Mouse (Mus musculus): Measurements from ENCODE around the gene Aloxe3. TPM values are rescaled to one million over a fixed set of nuclear protein-coding genes. Genes with fewer than 3 reads are reported as not detected.

The Aloxe3 gene
- 0.13 and 1.2 TPM in 2 replicates for polyA plus RNA-seq (2012; rRNA removed)

GRCm38 (mm10) chr11:69125852-69125918 lies at the start of gene Aloxe3:
Aloxe3 (plus strand) TSS chr11:69125896.
- H3K36me3 ChIP-seq (ENCODE audit: control insufficient read depth, insufficient read depth, low read length), result no peaks in the 10 kb centered on the region
- H3K4me3 ChIP-seq (ENCODE audit: low read depth, low read length), result peak within 1 kb of the TSS; percentile 63
- H3K27ac ChIP-seq (ENCODE audit: insufficient read depth, low read depth, low read length), result peak within 1 kb of the TSS; percentile 56
- TF ChIP-seq CTCF (IDR thresholded peaks at IDR 0.05; ENCODE audit: extremely low read depth, insufficient read length, insufficient replicate concordance, low read depth, low read length), result no peak
- no peak for TF ChIP-seq POLR2A (IDR thresholded peaks at IDR 0.05; ENCODE audit: low read depth, low read length)
- H3K27me3 ChIP-seq (ENCODE audit: control insufficient read depth, insufficient read depth, low read length), result no peaks in the 10 kb centered on the region
- WGBS, result 0% methylated on average over 3 of the region's 3 CpGs
- no peaks in the 10 kb centered on the region; the same call in 1 of the 2 replicates for H3K4me1 ChIP-seq (ENCODE audit: control insufficient read depth, insufficient read depth, insufficient read length, low read length)

- Histone ChIP-seq H3K36me3 (ENCODE audit: control insufficient read depth, insufficient read depth, low read length) (no peaks in the 10 kb centered on the region), H3K27me3 (ENCODE audit: control insufficient read depth, insufficient read depth, low read length) (no peaks in the 10 kb centered on the region), H3K4me3 (ENCODE audit: low read depth, low read length) (no peak overlapping the region), H3K27ac (ENCODE audit: insufficient read depth, low read depth, low read length) (no peak overlapping the region), H3K4me1 (ENCODE audit: control insufficient read depth, insufficient read depth, insufficient read length, low read length) (peaks cover 11% of the 10 kb centered on the region; the same call in 1 of the 2 replicates)
- WGBS, result 79% methylated on average over 5 of the region's 5 CpGs
- TF ChIP-seq POLR2A (IDR thresholded peaks at IDR 0.05; ENCODE audit: low read depth, low read length) (no peak), CTCF (IDR thresholded peaks at IDR 0.05; ENCODE audit: extremely low read depth, insufficient read length, insufficient replicate concordance, low read depth, low read length) (no peak)
Observed at GRCm38 (mm10) chr11:69076572-69076971, 49.1 kb upstream of the Aloxe3 start.

- no peak for TF ChIP-seq CTCF (IDR thresholded peaks at IDR 0.05; ENCODE audit: extremely low read depth, insufficient read length, insufficient replicate concordance, low read depth, low read length)
- TF ChIP-seq POLR2A (IDR thresholded peaks at IDR 0.05; ENCODE audit: low read depth, low read length), result no peak
- WGBS, result 83% methylated on average over 9 of the region's 9 CpGs
- Histone ChIP-seq H3K4me1 (ENCODE audit: control insufficient read depth, insufficient read depth, insufficient read length, low read length) (peaks cover 11% of the 10 kb centered on the region; the same call in 1 of the 2 replicates), H3K4me3 (ENCODE audit: low read depth, low read length) (no peak overlapping the region), H3K36me3 (ENCODE audit: control insufficient read depth, insufficient read depth, low read length) (no peaks in the 10 kb centered on the region), H3K27ac (ENCODE audit: insufficient read depth, low read depth, low read length) (no peak overlapping the region), H3K27me3 (ENCODE audit: control insufficient read depth, insufficient read depth, low read length) (no peaks in the 10 kb centered on the region)
Observed at GRCm38 (mm10) chr11:69077316-69077715, 48.4 kb upstream of the Aloxe3 start.

GRCm38 (mm10) chr11:69078041-69078440 lies 47.7 kb upstream of the Aloxe3 start:
- no peak overlapping the region for H3K4me3 ChIP-seq (ENCODE audit: low read depth, low read length)
- peaks cover 11% of the 10 kb centered on the region; the same call in 1 of the 2 replicates for H3K4me1 ChIP-seq (ENCODE audit: control insufficient read depth, insufficient read depth, insufficient read length, low read length)
- H3K27me3 ChIP-seq (ENCODE audit: control insufficient read depth, insufficient read depth, low read length), result no peaks in the 10 kb centered on the region
- WGBS, result 80% methylated on average over 6 of the region's 6 CpGs
- TF ChIP-seq CTCF (IDR thresholded peaks at IDR 0.05; ENCODE audit: extremely low read depth, insufficient read length, insufficient replicate concordance, low read depth, low read length) (no peak), POLR2A (IDR thresholded peaks at IDR 0.05; ENCODE audit: low read depth, low read length) (no peak)
- H3K36me3 ChIP-seq (ENCODE audit: control insufficient read depth, insufficient read depth, low read length), result no peaks in the 10 kb centered on the region
- no peak overlapping the region for H3K27ac ChIP-seq (ENCODE audit: insufficient read depth, low read depth, low read length)

DNA sequence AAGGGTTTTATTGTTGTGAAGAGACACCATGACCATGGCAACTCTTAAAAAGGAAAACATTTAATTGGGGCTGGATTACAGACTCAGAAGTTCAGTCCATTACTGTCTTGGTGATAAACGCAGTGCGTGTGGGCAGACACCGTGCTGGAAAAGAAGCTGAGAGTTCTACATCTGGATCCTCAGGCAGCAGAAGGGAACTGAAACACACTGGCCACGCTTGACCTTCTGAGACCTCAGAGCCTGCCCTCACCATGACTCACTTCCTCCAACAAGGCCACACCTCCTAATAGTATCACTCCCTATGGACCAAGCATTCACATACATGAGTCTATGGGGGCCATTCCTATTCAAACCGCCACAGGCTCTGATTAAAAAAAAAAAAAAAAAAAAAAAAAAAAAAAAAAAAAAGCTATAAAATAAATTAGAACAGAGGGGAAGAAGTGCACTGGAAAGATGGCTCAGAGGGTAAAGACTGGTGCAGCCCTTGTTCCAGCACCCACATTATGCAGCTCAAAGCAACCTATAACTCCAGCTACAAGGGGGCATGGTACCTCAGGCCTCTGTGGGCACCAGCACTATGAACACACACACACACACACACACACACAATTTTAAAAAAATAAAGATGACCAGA lies 46.8 kb upstream of the Aloxe3 start:
- 0 out of 2 replicates have a peak overlapping the region, but pooled peaks have one; percentile 50 for H3K27ac ChIP-seq (ENCODE audit: insufficient read depth, low read depth, low read length)
- no peaks in the 10 kb centered on the region for H3K36me3 ChIP-seq (ENCODE audit: control insufficient read depth, insufficient read depth, low read length)
- peaks cover 11% of the 10 kb centered on the region; the same call in 1 of the 2 replicates for H3K4me1 ChIP-seq (ENCODE audit: control insufficient read depth, insufficient read depth, insufficient read length, low read length)
- TF ChIP-seq CTCF (IDR thresholded peaks at IDR 0.05; ENCODE audit: extremely low read depth, insufficient read length, insufficient replicate concordance, low read depth, low read length) (no peak), POLR2A (IDR thresholded peaks at IDR 0.05; ENCODE audit: low read depth, low read length) (no peak)
- no peak overlapping the region for H3K4me3 ChIP-seq (ENCODE audit: low read depth, low read length)
- 62% methylated on average over 5 of the region's 5 CpGs for WGBS
- H3K27me3 ChIP-seq (ENCODE audit: control insufficient read depth, insufficient read depth, low read length), result no peaks in the 10 kb centered on the region

- no peak overlapping the region for H3K4me3 ChIP-seq (ENCODE audit: low read depth, low read length)
- no peaks in the 10 kb centered on the region for H3K36me3 ChIP-seq (ENCODE audit: control insufficient read depth, insufficient read depth, low read length)
- TF ChIP-seq POLR2A (IDR thresholded peaks at IDR 0.05; ENCODE audit: low read depth, low read length) (no peak), CTCF (IDR thresholded peaks at IDR 0.05; ENCODE audit: extremely low read depth, insufficient read length, insufficient replicate concordance, low read depth, low read length) (no peak)
- no peak overlapping the region for H3K27ac ChIP-seq (ENCODE audit: insufficient read depth, low read depth, low read length)
- H3K27me3 ChIP-seq (ENCODE audit: control insufficient read depth, insufficient read depth, low read length), result no peaks in the 10 kb centered on the region
- WGBS, result 39% methylated on average over 15 of the region's 15 CpGs
- peaks cover 11% of the 10 kb centered on the region; the same call in 1 of the 2 replicates for H3K4me1 ChIP-seq (ENCODE audit: control insufficient read depth, insufficient read depth, insufficient read length, low read length)
Observed at GRCm38 (mm10) chr11:69080102-69080854, 45.4 kb upstream of the Aloxe3 start.

GRCm38 (mm10) chr11:69080855-69081222 lies 44.9 kb upstream of the Aloxe3 start:
- no peak for TF ChIP-seq CTCF (IDR thresholded peaks at IDR 0.05; ENCODE audit: extremely low read depth, insufficient read length, insufficient replicate concordance, low read depth, low read length)
- no peak for TF ChIP-seq POLR2A (IDR thresholded peaks at IDR 0.05; ENCODE audit: low read depth, low read length)
- Histone ChIP-seq H3K27me3 (ENCODE audit: control insufficient read depth, insufficient read depth, low read length) (no peaks in the 10 kb centered on the region), H3K27ac (ENCODE audit: insufficient read depth, low read depth, low read length) (no peak overlapping the region), H3K4me3 (ENCODE audit: low read depth, low read length) (no peak overlapping the region), H3K4me1 (ENCODE audit: control insufficient read depth, insufficient read depth, insufficient read length, low read length) (peaks cover 11% of the 10 kb centered on the region; the same call in 1 of the 2 replicates), H3K36me3 (ENCODE audit: control insufficient read depth, insufficient read depth, low read length) (no peaks in the 10 kb centered on the region)
- WGBS, result 83% methylated on average over 8 of the region's 8 CpGs
